Mouse (Mus musculus) left cerebral cortex, postnatal 4 days (tissue): Measurements from ENCODE around the gene Gadl1. TPM values are rescaled to one million over a fixed set of nuclear protein-coding genes. Genes with fewer than 3 reads are reported as not detected.

Experiments
- DNase-seq: peaks from one replicate; pipeline ENCODE4 v3.0.0-alpha.2; 2022
- intact Hi-C: fragments of 180-260 bp; cut with DNase I; formaldehyde crosslinking; loops from one replicate; pipeline ENCODE4 v1.15.1; 2025
- total RNA-seq, 2 experiments: library from RNA; stranded (reverse); gene quantifications; 2 replicates each; pipeline ENCODE4 v1.2.3; 2021

Gene Gadl1
- total RNA-seq, 2 experiments from 2014 or later: 0.10 TPM; not detected in 1

GRCm38 (mm10) chr9:116119990-116120389 is 210.7 kb downstream of the Gadl1 start:
- DNase-seq: no peak
- intact Hi-C loops: no loop called here

GRCm38 (mm10) chr9:116121472-116121871 is 212.2 kb downstream of the Gadl1 start:
- no peak for DNase-seq
- intact Hi-C loops: no loop called here

GRCm38 (mm10) chr9:116122544-116122943 is 213.3 kb downstream of the Gadl1 start:
- intact Hi-C loops: no loop called here
- DNase-seq: no peak

GRCm38 (mm10) chr9:116122969-116123589 is 213.8 kb downstream of the Gadl1 start:
- DNase-seq: no peak
- intact Hi-C loops: no loop called here
